Mouse (Mus musculus): ENCODE results near the gene Mtmr14. TPM values are rescaled to one million over a fixed set of nuclear protein-coding genes. Genes with fewer than 3 reads are reported as not detected.

Gene Mtmr14
- polyA plus RNA-seq, 1 experiment, result 16.8 TPM

DNA sequence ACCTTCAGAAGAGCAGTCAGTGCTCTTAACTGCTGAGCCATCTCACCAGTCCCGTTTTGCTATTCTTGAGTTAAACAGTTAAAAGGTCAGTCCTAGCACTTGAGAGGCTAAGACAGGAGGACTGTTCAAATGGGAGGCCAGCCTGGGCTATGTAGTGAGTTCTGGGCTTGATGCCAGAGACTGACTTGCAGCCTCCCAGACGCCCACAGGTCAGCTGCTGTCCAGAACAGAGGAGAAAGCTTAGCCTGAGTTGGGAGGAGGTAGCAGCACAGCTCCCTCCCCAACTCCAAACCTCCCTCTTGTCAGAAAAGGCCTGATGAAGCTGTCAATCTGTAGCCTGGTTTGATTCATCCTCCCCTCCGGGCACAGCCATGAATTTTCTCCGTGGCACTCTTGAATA is 39.2 kb downstream of the Mtmr14 start:
- no peak overlapping the region for H3ac ChIP-seq (ENCODE audit: control insufficient read depth, insufficient read length)
- no peaks in the 10 kb centered on the region for H3K27me3 ChIP-seq (ENCODE audit: control insufficient read depth, insufficient read depth, insufficient read length)
- no peak overlapping the region for H3K4me2 ChIP-seq (ENCODE audit: low read depth)
- no peaks in the 10 kb centered on the region for H3K79me2 ChIP-seq (ENCODE audit: control insufficient read depth, insufficient read depth)
- TF ChIP-seq POLR2AphosphoS2 (IDR thresholded peaks at IDR 0.05; ENCODE audit: insufficient read length, low read depth) (no peak), MAX (IDR thresholded peaks at IDR 0.05; ENCODE audit: low read depth) (no peak), MYOG (IDR thresholded peaks at IDR 0.05; ENCODE audit: control insufficient read depth in 1 of 3, insufficient read depth in 1 of 3, insufficient read length in 2 of 3, low read depth in 2 of 3) (peak in 1 of 3 experiments; percentile 18), MYOD1 (IDR thresholded peaks at IDR 0.05; ENCODE audit: control insufficient read depth in 1 of 3, insufficient read length in 2 of 3, low read depth in 2 of 3) (peak in 2 of 3 experiments; percentile 18 to 29)
- peaks cover 6% of the 10 kb centered on the region for H3K36me3 ChIP-seq (ENCODE audit: control insufficient read depth, insufficient read depth)
- H3K4me3 ChIP-seq, result no peak overlapping the region

DNA sequence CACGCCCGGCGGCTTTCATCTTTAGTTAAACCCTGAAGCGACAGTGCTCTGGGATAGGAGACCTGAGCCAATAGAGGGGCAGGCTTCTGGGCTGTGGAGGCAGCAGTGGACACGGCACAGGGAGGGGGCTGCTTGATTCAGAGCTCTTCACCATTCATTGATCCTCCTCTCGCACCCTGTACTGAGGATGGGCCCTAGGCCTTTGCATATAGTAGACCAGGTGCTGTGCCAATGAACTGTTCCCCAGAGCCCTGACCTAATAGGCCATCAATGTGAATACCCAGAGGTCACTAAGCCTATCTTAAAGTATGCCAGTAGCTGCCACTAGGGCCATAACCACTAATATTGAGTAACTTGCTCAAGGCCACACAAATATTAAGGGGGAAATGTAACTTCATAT is 44.0 kb downstream of the Mtmr14 start:
- Histone ChIP-seq H3K4me3 (no peak overlapping the region), H3K79me2 (ENCODE audit: control insufficient read depth, insufficient read depth) (no peaks in the 10 kb centered on the region), H3K36me3 (ENCODE audit: control insufficient read depth, insufficient read depth) (no peaks in the 10 kb centered on the region), H3ac (ENCODE audit: control insufficient read depth, insufficient read length) (no peak overlapping the region), H3K27me3 (ENCODE audit: control insufficient read depth, insufficient read depth, insufficient read length) (peaks cover 28% of the 10 kb centered on the region), H3K4me2 (ENCODE audit: low read depth) (no peak overlapping the region)
- no peak for TF ChIP-seq TCF12 (IDR thresholded peaks at IDR 0.05; ENCODE audit: insufficient read depth, poor library complexity, severe bottlenecking)
- no peak for TF ChIP-seq E2F4 (IDR thresholded peaks at IDR 0.05; ENCODE audit: insufficient read depth)
- TF ChIP-seq POLR2AphosphoS2 (IDR thresholded peaks at IDR 0.05; ENCODE audit: insufficient read length, low read depth), result peak; percentile 21
- TF ChIP-seq MAX (IDR thresholded peaks at IDR 0.05; ENCODE audit: low read depth), result no peak
- TF ChIP-seq POLR2A (IDR thresholded peaks at IDR 0.05; ENCODE audit: insufficient read length, low read depth), result no peak
- no peak for TF ChIP-seq MYOG (IDR thresholded peaks at IDR 0.05; ENCODE audit: control insufficient read depth in 1 of 3, insufficient read depth in 1 of 3, insufficient read length in 2 of 3, low read depth in 2 of 3)

DNA sequence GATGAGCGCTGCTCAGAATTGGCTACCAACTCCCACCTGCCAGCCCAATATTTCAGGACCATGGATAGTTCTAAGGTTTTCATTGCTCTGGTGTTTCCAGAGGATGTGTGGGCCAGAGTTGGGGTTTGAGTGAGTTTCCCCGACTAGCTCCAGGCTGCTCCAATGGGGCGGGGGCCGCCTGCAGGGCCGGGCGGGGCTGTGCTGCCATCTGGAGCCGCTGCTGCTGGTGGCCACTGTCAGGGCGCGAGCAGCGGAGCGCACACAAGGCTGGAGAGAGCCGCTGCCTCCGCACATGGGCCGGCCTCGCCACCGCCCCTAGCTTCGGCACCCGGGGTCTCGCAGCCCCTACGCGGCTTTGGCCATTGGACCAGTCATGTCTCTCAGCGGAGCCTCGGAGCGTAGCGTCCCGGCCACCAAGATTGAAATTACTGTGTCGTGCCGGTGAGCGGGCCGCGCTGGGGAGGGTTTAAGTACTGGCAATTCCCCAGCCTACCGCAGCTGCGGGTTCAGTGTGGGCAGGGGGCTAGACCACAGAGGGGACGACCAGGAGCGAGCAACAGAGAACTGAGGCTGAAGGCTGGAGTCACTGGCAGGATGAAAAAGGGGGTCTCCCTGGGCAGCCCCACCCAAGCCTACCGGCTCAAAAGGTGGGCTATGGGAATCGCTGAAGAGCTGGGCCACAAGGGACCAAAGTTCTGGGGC is 44.6 kb downstream of the Mtmr14 start, which contains the start of gene Cpne9:
Gene Cpne9, plus strand, starts transcription at position 207 of the 702 bp plus-strand sequence.
- Histone ChIP-seq H3K36me3 (ENCODE audit: control insufficient read depth, insufficient read depth) (no peaks in the 10 kb centered on the region), H3K4me2 (ENCODE audit: low read depth) (no peak within 1 kb of the TSS), H3ac (ENCODE audit: control insufficient read depth, insufficient read length) (no peak within 1 kb of the TSS), H3K27me3 (ENCODE audit: control insufficient read depth, insufficient read depth, insufficient read length) (peaks cover 28% of the 10 kb centered on the region), H3K4me3 (no peak within 1 kb of the TSS), H3K79me2 (ENCODE audit: control insufficient read depth, insufficient read depth) (no peaks in the 10 kb centered on the region)
- no peak for TF ChIP-seq MAX (IDR thresholded peaks at IDR 0.05; ENCODE audit: low read depth)
- peak; percentile 44 for TF ChIP-seq REST (IDR thresholded peaks at IDR 0.05; ENCODE audit: insufficient read depth, insufficient read length)
- no peak for TF ChIP-seq MYOD1 (IDR thresholded peaks at IDR 0.05; ENCODE audit: control insufficient read depth in 1 of 3, insufficient read length in 2 of 3, low read depth in 2 of 3)
- no peak for TF ChIP-seq E2F4 (IDR thresholded peaks at IDR 0.05; ENCODE audit: insufficient read depth)
- TF ChIP-seq USF1 (IDR thresholded peaks at IDR 0.05; ENCODE audit: low read depth), result no peak
- TF ChIP-seq SRF (IDR thresholded peaks at IDR 0.05; ENCODE audit: control insufficient read depth, insufficient read length, low read depth), result no peak
- TF ChIP-seq TCF12 (IDR thresholded peaks at IDR 0.05; ENCODE audit: insufficient read depth, poor library complexity, severe bottlenecking), result no peak

DNA sequence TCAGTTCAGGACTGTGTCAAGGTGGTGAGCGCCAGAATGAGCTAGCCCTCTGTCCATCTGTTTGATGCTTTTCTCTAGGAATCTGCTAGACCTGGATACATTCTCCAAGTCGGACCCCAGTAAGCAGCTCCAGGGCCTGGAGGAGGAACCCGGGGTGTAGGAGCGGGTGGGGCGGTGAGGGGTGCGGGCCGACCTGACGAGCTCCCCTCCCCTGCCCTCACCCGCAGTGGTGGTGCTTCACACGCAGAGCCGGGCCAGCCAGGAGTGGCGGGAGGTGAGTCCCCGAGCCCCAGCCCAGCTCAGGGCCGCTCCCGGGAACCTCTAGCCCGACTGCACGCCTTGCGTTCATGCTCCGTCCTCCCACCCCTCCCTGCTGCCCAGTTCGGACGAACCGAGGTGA is 45.3 kb downstream of the Mtmr14 start:
- TF ChIP-seq MYOD1 (IDR thresholded peaks at IDR 0.05; ENCODE audit: control insufficient read depth in 1 of 3, insufficient read length in 2 of 3, low read depth in 2 of 3), result no peak
- TF ChIP-seq SRF (IDR thresholded peaks at IDR 0.05; ENCODE audit: control insufficient read depth, insufficient read length, low read depth), result no peak
- TF ChIP-seq USF1 (IDR thresholded peaks at IDR 0.05; ENCODE audit: low read depth), result no peak
- no peak for TF ChIP-seq POLR2A (IDR thresholded peaks at IDR 0.05; ENCODE audit: insufficient read length, low read depth)
- TF ChIP-seq TCF3 (IDR thresholded peaks at IDR 0.05; ENCODE audit: insufficient read length, low read depth), result no peak
- no peak for TF ChIP-seq POLR2AphosphoS2 (IDR thresholded peaks at IDR 0.05; ENCODE audit: insufficient read length, low read depth)
- no peak for TF ChIP-seq MAX (IDR thresholded peaks at IDR 0.05; ENCODE audit: low read depth)
- TF ChIP-seq E2F4 (IDR thresholded peaks at IDR 0.05; ENCODE audit: insufficient read depth), result no peak
- no peak for TF ChIP-seq REST (IDR thresholded peaks at IDR 0.05; ENCODE audit: insufficient read depth, insufficient read length)
- TF ChIP-seq TCF12 (IDR thresholded peaks at IDR 0.05; ENCODE audit: insufficient read depth, poor library complexity, severe bottlenecking), result no peak
- TF ChIP-seq MYOG (IDR thresholded peaks at IDR 0.05; ENCODE audit: control insufficient read depth in 1 of 3, insufficient read depth in 1 of 3, insufficient read length in 2 of 3, low read depth in 2 of 3), result no peak
- TF ChIP-seq CEBPB (IDR thresholded peaks at IDR 0.05; ENCODE audit: insufficient read depth, poor library complexity, severe bottlenecking), result no peak
- Histone ChIP-seq H3K27me3 (ENCODE audit: control insufficient read depth, insufficient read depth, insufficient read length) (peaks cover 28% of the 10 kb centered on the region), H3ac (ENCODE audit: control insufficient read depth, insufficient read length) (no peak overlapping the region), H3K36me3 (ENCODE audit: control insufficient read depth, insufficient read depth) (no peaks in the 10 kb centered on the region), H3K4me3 (no peak overlapping the region), H3K79me2 (ENCODE audit: control insufficient read depth, insufficient read depth) (no peaks in the 10 kb centered on the region), H3K4me2 (ENCODE audit: low read depth) (no peak overlapping the region)

DNA sequence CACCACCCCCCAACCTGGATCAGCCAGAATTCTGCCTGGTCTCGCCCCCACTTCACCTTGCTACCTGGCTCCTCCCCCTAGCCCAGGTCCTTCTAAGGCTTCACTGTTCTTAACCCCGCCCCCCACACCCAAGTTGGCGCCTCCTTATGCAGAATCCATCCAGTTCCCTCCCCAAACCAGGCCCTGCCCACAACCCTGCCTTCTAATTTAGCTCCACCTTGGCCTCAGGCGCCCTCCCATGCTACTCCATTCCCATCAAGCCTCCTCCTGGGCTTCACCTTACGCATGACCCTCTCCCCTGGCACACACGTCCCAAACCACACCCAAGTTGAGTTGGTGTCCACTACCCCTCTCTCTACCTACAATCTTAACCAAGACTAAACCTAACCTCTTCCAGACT is 45.9 kb downstream of the Mtmr14 start:
- Histone ChIP-seq H3ac (ENCODE audit: control insufficient read depth, insufficient read length) (no peak overlapping the region), H3K4me3 (no peak overlapping the region), H3K4me2 (ENCODE audit: low read depth) (no peak overlapping the region), H3K27me3 (ENCODE audit: control insufficient read depth, insufficient read depth, insufficient read length) (peaks cover 28% of the 10 kb centered on the region), H3K79me2 (ENCODE audit: control insufficient read depth, insufficient read depth) (no peaks in the 10 kb centered on the region), H3K36me3 (ENCODE audit: control insufficient read depth, insufficient read depth) (no peaks in the 10 kb centered on the region)
- no peak for TF ChIP-seq MYOD1 (IDR thresholded peaks at IDR 0.05; ENCODE audit: control insufficient read depth in 1 of 3, insufficient read length in 2 of 3, low read depth in 2 of 3)
- no peak for TF ChIP-seq MAX (IDR thresholded peaks at IDR 0.05; ENCODE audit: low read depth)
- no peak for TF ChIP-seq TCF3 (IDR thresholded peaks at IDR 0.05; ENCODE audit: insufficient read length, low read depth)
- TF ChIP-seq CEBPB (IDR thresholded peaks at IDR 0.05; ENCODE audit: insufficient read depth, poor library complexity, severe bottlenecking), result no peak
- no peak for TF ChIP-seq REST (IDR thresholded peaks at IDR 0.05; ENCODE audit: insufficient read depth, insufficient read length)
- no peak for TF ChIP-seq E2F4 (IDR thresholded peaks at IDR 0.05; ENCODE audit: insufficient read depth)
- no peak for TF ChIP-seq SRF (IDR thresholded peaks at IDR 0.05; ENCODE audit: control insufficient read depth, insufficient read length, low read depth)
- TF ChIP-seq USF1 (IDR thresholded peaks at IDR 0.05; ENCODE audit: low read depth), result no peak
- TF ChIP-seq POLR2A (IDR thresholded peaks at IDR 0.05; ENCODE audit: insufficient read length, low read depth), result no peak
